Mouse (Mus musculus): ENCODE results near the gene Slc9a6. TPM values are rescaled to one million over a fixed set of nuclear protein-coding genes. Genes with fewer than 3 reads are reported as not detected.

Gene Slc9a6
- polyA plus RNA-seq, 1 experiment from 2014 or later = 12.4 TPM

DNA sequence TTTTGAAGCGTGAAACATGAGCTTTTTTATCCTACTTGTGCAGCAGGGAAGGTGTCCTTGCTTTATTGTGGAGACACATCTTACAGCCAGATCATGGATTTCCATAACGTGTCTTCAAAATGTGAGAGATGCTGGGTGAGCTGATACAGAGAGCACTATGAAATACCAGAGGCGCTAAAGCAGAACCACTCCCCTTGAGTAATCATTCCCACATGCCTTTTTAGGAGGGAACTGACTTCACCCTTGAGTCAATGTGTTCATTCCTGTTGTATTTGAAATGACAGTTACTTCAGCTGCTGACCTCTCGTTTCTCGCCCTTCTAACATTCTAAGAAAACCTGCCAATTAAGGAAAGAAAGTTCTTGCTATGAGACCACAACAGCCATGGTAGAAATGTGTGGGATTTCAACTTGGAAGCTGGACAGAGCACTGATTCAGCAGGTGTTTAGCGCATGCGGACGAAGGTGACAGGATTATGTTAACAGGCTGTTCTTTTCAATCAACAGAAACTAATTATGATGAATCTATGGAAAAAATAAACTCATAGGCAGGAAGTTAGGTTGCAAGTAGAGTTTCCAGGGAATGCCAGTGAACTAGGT lies 94.5 kb downstream of the Slc9a6 start:
- Histone ChIP-seq H3K36me3 (ENCODE audit: control insufficient read depth, insufficient read depth, low read length) (no peaks in the 10 kb centered on the region), H3K4me2 (replicated peaks; ENCODE audit: low read depth, low read length) (no peak overlapping the region), H3K4me3 (ENCODE audit: low read depth, low read length) (no peak overlapping the region), H3K27me3 (ENCODE audit: control insufficient read depth, insufficient read depth, low read length) (no peaks in the 10 kb centered on the region), H3K9me3 (ENCODE audit: control insufficient read depth, low read depth, low read length) (no peaks in the 10 kb centered on the region), H3K9ac (replicated peaks; ENCODE audit: low read depth, low read length) (no peak overlapping the region), H3K27ac (ENCODE audit: low read length) (no peak overlapping the region), H3K4me1 (ENCODE audit: control insufficient read depth, insufficient read depth, low read length) (no peaks in the 10 kb centered on the region)
- ATAC-seq (ENCODE audit: insufficient number of reproducible peaks, insufficient read depth, low FRiP score, low read depth) = no peak
- 64% methylated on average over 8 of the region's 8 CpGs for WGBS

DNA sequence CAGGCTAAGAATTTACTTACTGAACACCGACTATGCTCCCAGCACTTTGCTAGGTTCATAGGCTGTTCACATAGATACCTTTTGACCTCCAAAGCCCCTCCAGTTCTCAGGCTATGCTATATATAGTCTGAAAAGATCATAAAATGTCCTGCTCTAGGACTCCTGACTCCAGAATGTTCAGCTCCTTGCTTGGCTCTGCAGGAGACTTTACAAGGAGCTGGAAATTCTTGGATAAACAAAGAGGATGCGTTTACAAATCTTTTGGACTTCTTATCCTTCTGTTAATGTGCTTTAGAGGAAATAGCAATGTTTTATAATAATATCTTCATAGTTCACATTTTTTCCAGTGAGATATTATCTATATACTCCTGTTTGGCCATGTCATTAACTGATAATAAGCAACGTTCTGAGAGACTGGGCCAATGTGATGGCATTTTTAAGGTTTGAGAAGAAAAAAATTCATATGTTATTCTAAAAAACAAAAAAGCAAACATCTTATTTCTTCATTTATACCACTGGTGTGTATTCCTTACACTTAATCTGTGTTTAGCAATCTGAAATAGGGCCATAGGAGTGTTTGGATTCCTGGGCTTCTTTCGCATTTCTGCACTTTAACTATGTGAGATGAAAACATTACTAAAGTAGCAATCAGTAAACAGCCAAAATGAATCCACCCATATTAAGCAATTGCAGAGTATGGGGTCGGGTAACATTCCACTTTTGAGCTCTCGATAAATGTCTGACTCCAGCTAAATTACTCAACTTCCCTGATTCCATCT lies 99.2 kb downstream of the Slc9a6 start:
- Histone ChIP-seq H3K27ac (ENCODE audit: low read length) (no peak overlapping the region), H3K4me3 (ENCODE audit: low read depth, low read length) (no peak overlapping the region), H3K9me3 (ENCODE audit: control insufficient read depth, low read depth, low read length) (no peaks in the 10 kb centered on the region), H3K4me2 (replicated peaks; ENCODE audit: low read depth, low read length) (no peak overlapping the region), H3K4me1 (ENCODE audit: control insufficient read depth, insufficient read depth, low read length) (no peaks in the 10 kb centered on the region), H3K9ac (replicated peaks; ENCODE audit: low read depth, low read length) (no peak overlapping the region), H3K36me3 (ENCODE audit: control insufficient read depth, insufficient read depth, low read length) (no peaks in the 10 kb centered on the region), H3K27me3 (ENCODE audit: control insufficient read depth, insufficient read depth, low read length) (no peaks in the 10 kb centered on the region)
- WGBS = 72% methylated on average over 6 of the region's 6 CpGs
- ATAC-seq (ENCODE audit: insufficient number of reproducible peaks, insufficient read depth, low FRiP score, low read depth) = no peak

DNA sequence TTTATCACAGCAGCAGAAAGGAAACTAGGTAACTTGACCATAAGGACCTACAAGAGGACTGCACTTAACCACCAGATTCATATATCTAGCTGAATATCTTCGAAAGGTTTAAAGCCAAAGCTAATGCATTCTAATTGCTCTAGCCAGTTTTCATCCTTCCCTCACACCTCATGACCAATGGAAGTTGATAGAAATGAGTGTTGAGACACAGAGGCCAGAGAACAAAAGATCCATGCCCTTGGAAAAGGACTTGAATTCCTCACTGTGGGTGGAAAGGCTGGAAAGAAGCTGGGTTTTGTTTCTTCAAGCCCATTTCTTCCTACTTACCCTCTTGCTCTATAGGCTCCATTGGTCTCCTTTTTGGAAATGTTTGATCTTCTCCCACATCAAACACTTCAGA lies 101.0 kb downstream of the Slc9a6 start:
- Histone ChIP-seq H3K36me3 (ENCODE audit: control insufficient read depth, insufficient read depth, low read length) (no peaks in the 10 kb centered on the region), H3K4me2 (replicated peaks; ENCODE audit: low read depth, low read length) (no peak overlapping the region), H3K9me3 (ENCODE audit: control insufficient read depth, low read depth, low read length) (no peaks in the 10 kb centered on the region), H3K27me3 (ENCODE audit: control insufficient read depth, insufficient read depth, low read length) (no peaks in the 10 kb centered on the region), H3K4me1 (ENCODE audit: control insufficient read depth, insufficient read depth, low read length) (no peaks in the 10 kb centered on the region), H3K4me3 (ENCODE audit: low read depth, low read length) (no peak overlapping the region), H3K27ac (ENCODE audit: low read length) (no peak overlapping the region), H3K9ac (replicated peaks; ENCODE audit: low read depth, low read length) (no peak overlapping the region)
- WGBS = 93% methylated on average over 1 of the region's 1 CpGs
- no peak for ATAC-seq (ENCODE audit: insufficient number of reproducible peaks, insufficient read depth, low FRiP score, low read depth)

DNA sequence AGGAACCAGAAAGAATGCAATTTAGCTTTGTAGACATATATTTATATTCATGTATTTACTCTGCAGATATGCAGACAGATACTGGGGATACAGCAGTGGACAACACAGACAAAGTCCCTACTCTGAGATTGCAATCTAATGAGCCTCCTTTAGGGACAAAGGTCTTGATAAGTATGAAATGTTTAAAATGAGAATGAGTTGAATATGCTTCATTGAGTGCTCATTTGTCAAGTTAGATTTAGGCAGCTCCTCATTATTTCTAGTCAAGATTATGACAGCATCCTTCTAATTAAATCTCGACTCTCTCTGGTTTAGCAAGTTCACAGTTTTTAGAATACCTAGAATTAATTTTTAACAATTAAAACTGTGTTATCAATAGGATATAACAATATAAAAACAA lies 103.1 kb downstream of the Slc9a6 start:
- H3K9ac ChIP-seq (replicated peaks; ENCODE audit: low read depth, low read length) = no peak overlapping the region
- H3K27ac ChIP-seq (ENCODE audit: low read length) = no peak overlapping the region
- 51% methylated on average over 1 of the region's 1 CpGs for WGBS
- H3K9me3 ChIP-seq (ENCODE audit: control insufficient read depth, low read depth, low read length) = no peaks in the 10 kb centered on the region
- ATAC-seq (ENCODE audit: insufficient number of reproducible peaks, insufficient read depth, low FRiP score, low read depth) = no peak
- H3K4me2 ChIP-seq (replicated peaks; ENCODE audit: low read depth, low read length) = no peak overlapping the region
- H3K4me3 ChIP-seq (ENCODE audit: low read depth, low read length) = no peak overlapping the region
- H3K4me1 ChIP-seq (ENCODE audit: control insufficient read depth, insufficient read depth, low read length) = no peaks in the 10 kb centered on the region
- H3K36me3 ChIP-seq (ENCODE audit: control insufficient read depth, insufficient read depth, low read length) = no peaks in the 10 kb centered on the region
- H3K27me3 ChIP-seq (ENCODE audit: control insufficient read depth, insufficient read depth, low read length) = no peaks in the 10 kb centered on the region

Small RNAs within 50 kb of the gene (microRNA-seq; reads per million reads assigned to microRNA genes)
- gene Mir5116 = not detected

Other genes starting within 250 kb of the Slc9a6 start
- gene Smim10l2a, start 235.2 kb upstream of the Slc9a6 start, polyA plus RNA-seq (2014; fragmentation: Nextera tagmentation; extraction: Ambion mirVana) = 4.1 and 4.4 TPM in 2 replicates
- gene Gm2174, start 161.8 kb upstream of the Slc9a6 start, polyA plus RNA-seq (2014; fragmentation: Nextera tagmentation; extraction: Ambion mirVana) = 3.0 and 4.6 TPM in 2 replicates
- 28.0 and 30.7 TPM in 2 replicates for gene Ints6l, start 154.9 kb upstream of the Slc9a6 start, polyA plus RNA-seq (2014; fragmentation: Nextera tagmentation; extraction: Ambion mirVana)
- gene Gm10477, start 85.0 kb upstream of the Slc9a6 start, polyA plus RNA-seq (2014; fragmentation: Nextera tagmentation; extraction: Ambion mirVana) = not detected in 2 replicates
- not detected in 2 replicates for gene Gm648, start 60.2 kb upstream of the Slc9a6 start, polyA plus RNA-seq (2014; fragmentation: Nextera tagmentation; extraction: Ambion mirVana)
- 28.8 and 29.5 TPM in 2 replicates for gene Mmgt1, start 11.7 kb upstream of the Slc9a6 start, polyA plus RNA-seq (2014; fragmentation: Nextera tagmentation; extraction: Ambion mirVana)
- gene Fhl1, start 122.0 kb downstream of the Slc9a6 start, polyA plus RNA-seq (2014; fragmentation: Nextera tagmentation; extraction: Ambion mirVana) = 63.2 and 68.9 TPM in 2 replicates
- 3.4 and 3.7 TPM in 2 replicates for gene Map7d3, start 212.6 kb downstream of the Slc9a6 start, polyA plus RNA-seq (2014; fragmentation: Nextera tagmentation; extraction: Ambion mirVana)

Data from stomach, embryonic 14.5 days (tissue).